Mouse (Mus musculus): Measurements from ENCODE around the gene Fam53b. TPM values are rescaled to one million over a fixed set of nuclear protein-coding genes. Genes with fewer than 3 reads are reported as not detected.
A peak's percentile ranks its signal among the peaks of the same experiment; 100 is the strongest.

The Fam53b gene
- polyA plus RNA-seq, 1 experiment: 22.1 TPM

DNA sequence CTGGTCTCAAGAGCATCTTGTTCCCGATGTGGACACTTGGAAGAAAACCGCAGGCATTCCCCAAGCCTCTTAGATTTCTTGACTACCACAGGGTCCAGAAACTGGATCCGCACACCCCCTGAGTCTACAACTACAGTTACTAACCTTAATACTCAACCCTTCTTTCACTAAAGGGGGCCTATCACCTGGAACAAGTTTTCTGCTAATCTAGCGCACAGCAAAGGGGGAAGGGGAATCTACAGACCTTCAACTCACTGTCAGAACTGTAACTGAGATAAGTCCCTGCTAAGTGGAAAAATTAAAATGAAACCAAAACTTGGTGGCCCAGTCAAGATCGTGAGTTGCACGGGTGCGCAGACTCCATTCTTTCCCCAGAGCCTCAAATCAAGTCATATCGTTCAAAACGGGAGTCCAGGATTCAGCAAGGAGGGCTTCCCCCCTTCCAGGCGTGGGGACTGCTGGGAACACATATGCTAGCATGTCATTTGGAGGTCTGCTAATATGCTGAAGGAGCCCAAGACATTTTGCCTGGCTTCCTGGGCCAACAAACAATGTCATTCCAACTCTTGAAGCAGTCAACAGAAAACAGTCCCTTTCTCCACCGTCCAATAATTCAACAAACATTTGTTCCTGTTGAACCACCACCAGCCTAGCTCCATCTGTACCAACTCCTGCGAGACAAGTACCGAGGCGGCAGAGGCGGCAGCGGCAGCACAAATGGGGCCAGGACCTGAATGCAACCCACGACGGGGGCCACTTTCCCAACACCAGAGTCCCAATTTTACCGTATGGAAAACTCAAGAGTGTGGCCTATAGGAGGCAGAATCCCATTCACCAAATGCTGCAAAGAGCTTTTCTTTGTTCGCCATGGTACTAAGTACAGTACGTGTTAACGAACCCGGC, 1.7 kb downstream of the Fam53b start:
- Histone ChIP-seq H3K9me3 (no peaks in the 10 kb centered on the region), H3K27me3 (replicated peaks) (no peaks in the 10 kb centered on the region), H3K4me3 (replicated peaks) (peak overlapping the region; percentile 98), H3K36me3 (replicated peaks; ENCODE audit: low read length) (peaks cover 13% of the 10 kb centered on the region), H3K4me1 (peaks cover 52% of the 10 kb centered on the region)
- no peak for TF ChIP-seq GATA1 (IDR thresholded peaks at IDR 0.05; ENCODE audit: borderline replicate concordance, low read length)
- no peak for TF ChIP-seq FLI1 (IDR thresholded peaks at IDR 0.05; ENCODE audit: low read length)

DNA sequence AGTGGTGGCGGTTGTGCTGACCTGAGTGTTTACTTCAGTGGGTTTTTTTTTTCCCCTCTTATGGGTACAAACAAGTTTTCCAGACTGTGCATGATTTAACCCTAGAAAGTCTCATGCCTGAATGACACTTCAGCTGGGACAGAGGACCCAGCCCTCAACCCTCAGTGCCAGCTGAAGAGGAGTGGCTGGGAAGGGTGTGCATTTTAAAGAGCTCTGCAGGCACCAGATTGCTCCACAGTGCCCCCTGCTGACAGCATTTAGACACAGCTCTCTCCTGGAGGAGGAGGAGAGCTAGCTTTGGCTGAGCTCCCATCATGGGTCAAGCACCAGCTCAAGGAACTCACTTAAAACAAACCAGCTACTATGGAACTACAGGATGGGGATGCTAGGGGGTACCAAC, 2.8 kb downstream of the Fam53b start:
- Histone ChIP-seq H3K36me3 (replicated peaks; ENCODE audit: low read length) (peaks cover 24% of the 10 kb centered on the region), H3K4me3 (replicated peaks) (peak overlapping the region; percentile 98), H3K27me3 (replicated peaks) (no peaks in the 10 kb centered on the region), H3K9me3 (no peaks in the 10 kb centered on the region), H3K4me1 (peaks cover 63% of the 10 kb centered on the region)
- TF ChIP-seq GATA1 (IDR thresholded peaks at IDR 0.05; ENCODE audit: borderline replicate concordance, low read length) (no peak), FLI1 (IDR thresholded peaks at IDR 0.05; ENCODE audit: low read length) (no peak)

DNA sequence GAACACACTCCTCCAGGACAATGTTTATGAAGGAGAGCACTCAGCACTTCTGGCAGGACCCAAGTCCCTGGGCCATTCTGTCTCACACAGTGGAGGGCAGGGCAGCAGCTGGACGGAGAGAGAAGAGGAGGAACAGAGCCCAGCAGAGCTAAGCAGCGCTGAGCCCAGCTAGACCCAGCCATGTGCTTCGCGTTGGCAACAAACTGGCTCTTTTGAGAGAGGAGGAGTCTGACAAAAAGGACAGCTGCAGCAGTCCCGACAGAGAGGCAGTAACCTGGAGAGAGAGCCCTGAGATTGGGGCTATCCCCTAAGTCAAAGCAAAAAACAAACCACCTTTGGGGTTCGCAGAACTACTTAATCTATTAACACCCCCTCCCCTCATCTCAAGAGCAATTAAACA, 3.3 kb downstream of the Fam53b start:
- no peak for TF ChIP-seq FLI1 (IDR thresholded peaks at IDR 0.05; ENCODE audit: low read length)
- no peak for TF ChIP-seq GATA1 (IDR thresholded peaks at IDR 0.05; ENCODE audit: borderline replicate concordance, low read length)
- H3K4me1 ChIP-seq: peaks cover 68% of the 10 kb centered on the region

DNA sequence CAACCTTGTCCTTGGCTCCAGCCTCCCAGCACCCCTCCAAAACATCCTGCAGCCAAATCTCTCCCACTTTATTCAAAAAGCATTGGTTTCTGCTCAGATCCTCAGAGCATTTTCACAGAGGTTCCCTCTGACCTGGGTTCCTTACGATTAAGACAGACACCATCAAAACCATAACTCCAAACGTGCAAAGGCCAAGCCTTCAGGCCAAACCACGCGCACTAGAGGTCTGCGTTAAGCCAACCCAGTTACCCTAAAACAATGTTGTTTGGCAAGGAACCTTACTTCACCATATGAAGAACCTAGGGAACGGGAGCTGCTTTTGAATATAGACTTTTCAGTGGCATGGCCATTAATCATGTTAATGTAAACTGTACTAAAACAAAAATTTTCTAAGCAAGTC, 4.0 kb downstream of the Fam53b start:
- Histone ChIP-seq H3K4me3 (replicated peaks) (peak overlapping the region; percentile 71), H3K36me3 (replicated peaks; ENCODE audit: low read length) (peaks cover 34% of the 10 kb centered on the region), H3K9me3 (no peaks in the 10 kb centered on the region), H3K27me3 (replicated peaks) (no peaks in the 10 kb centered on the region), H3K4me1 (peaks cover 75% of the 10 kb centered on the region)
- no peak for TF ChIP-seq FLI1 (IDR thresholded peaks at IDR 0.05; ENCODE audit: low read length)
- TF ChIP-seq GATA1 (IDR thresholded peaks at IDR 0.05; ENCODE audit: borderline replicate concordance, low read length): no peak

More for the DNA sequence above, 3.3 kb downstream of the Fam53b start:
- Histone ChIP-seq H3K27me3 (replicated peaks) (no peaks in the 10 kb centered on the region), H3K36me3 (replicated peaks; ENCODE audit: low read length) (peaks cover 29% of the 10 kb centered on the region), H3K9me3 (no peaks in the 10 kb centered on the region), H3K4me3 (replicated peaks) (peak overlapping the region; percentile 98)

DNA sequence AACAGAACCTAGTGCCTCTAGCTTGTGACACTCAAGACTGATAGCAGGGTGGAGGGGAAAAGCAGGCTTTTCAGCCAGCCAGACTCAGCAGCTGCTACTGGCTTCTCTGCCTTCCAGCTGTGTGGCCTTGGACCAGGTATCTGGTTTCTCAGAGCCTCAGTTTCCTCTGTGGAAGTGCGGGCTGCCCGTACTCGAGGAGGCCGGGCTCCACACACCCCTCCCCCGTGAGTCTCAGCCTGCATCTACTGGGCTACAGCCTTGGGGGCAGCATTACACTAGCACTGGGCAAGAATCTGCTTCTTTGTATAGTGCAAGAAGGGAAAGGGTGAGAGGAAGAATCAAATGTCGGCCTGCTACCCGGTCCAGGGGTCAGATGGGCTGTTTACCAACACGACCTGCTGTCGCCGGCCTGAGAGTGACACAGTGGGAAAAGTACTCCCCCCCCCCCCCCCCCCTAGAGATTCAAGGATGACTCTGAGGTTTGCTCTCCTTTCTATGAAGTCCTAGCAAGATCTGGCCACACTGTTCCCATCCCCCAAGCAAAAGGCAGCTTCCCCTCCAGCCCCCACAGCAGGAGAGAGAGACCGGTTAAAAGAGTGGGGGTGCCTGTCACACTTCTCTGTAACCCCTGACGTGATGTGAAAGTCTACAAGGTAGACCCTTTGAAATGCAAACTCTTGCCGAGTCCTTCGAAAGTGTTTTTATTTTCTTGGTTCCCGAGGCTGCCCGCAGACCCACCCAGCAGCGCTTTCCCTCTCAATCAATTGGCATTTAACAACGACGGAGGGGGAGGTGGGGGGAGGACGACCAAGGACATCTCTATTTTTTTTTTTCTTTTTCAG, 4.6 kb downstream of the Fam53b start:
- no peaks in the 10 kb centered on the region for H3K27me3 ChIP-seq (replicated peaks)
- peaks cover 38% of the 10 kb centered on the region for H3K36me3 ChIP-seq (replicated peaks; ENCODE audit: low read length)
- no peaks in the 10 kb centered on the region for H3K9me3 ChIP-seq
- peak overlapping the region; percentile 87 for H3K4me3 ChIP-seq (replicated peaks)
- TF ChIP-seq FLI1 (IDR thresholded peaks at IDR 0.05; ENCODE audit: low read length) (no peak), GATA1 (IDR thresholded peaks at IDR 0.05; ENCODE audit: borderline replicate concordance, low read length) (no peak)
- peaks cover 78% of the 10 kb centered on the region for H3K4me1 ChIP-seq

DNA sequence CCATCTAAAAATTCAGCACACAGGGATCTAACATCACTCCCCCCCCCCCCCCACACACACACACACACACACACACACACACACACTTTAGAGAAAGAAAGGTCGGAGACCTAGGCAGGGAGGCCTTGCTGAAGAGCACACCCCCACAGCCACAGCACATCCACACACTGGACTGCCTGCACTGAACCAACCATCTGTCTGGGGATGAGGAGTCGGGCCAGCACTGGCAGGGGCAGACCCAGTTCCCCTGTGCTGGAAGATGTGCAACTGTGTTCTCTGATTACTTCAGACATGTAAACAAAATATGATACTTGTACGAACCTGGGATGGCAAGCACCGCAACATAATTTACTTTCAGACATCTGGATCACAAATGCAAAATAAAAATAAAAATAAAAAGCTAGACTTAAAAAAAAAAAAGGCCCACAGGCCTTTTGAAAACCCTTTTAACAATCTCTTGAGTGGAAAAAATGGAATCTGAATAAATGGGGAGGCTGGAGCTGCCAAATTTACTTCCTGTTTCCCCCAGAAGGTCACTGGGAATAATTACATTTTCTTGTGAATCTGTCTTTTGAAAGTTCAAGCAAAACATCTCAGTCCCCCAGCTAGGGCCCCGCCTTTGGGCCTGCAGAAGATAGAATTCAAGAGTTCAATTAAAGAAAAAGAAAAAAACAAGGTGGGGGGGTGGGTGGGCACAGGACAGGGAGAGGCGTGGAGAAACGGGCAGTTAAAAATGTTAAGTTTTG, 5.5 kb downstream of the Fam53b start:
- H3K9me3 ChIP-seq: no peaks in the 10 kb centered on the region
- peaks cover 84% of the 10 kb centered on the region for H3K4me1 ChIP-seq
- peaks cover 45% of the 10 kb centered on the region for H3K36me3 ChIP-seq (replicated peaks; ENCODE audit: low read length)
- H3K4me3 ChIP-seq (replicated peaks): peak overlapping the region; percentile 78
- H3K27me3 ChIP-seq (replicated peaks): no peaks in the 10 kb centered on the region
- TF ChIP-seq GATA1 (IDR thresholded peaks at IDR 0.05; ENCODE audit: borderline replicate concordance, low read length) (no peak), FLI1 (IDR thresholded peaks at IDR 0.05; ENCODE audit: low read length) (no peak)

DNA sequence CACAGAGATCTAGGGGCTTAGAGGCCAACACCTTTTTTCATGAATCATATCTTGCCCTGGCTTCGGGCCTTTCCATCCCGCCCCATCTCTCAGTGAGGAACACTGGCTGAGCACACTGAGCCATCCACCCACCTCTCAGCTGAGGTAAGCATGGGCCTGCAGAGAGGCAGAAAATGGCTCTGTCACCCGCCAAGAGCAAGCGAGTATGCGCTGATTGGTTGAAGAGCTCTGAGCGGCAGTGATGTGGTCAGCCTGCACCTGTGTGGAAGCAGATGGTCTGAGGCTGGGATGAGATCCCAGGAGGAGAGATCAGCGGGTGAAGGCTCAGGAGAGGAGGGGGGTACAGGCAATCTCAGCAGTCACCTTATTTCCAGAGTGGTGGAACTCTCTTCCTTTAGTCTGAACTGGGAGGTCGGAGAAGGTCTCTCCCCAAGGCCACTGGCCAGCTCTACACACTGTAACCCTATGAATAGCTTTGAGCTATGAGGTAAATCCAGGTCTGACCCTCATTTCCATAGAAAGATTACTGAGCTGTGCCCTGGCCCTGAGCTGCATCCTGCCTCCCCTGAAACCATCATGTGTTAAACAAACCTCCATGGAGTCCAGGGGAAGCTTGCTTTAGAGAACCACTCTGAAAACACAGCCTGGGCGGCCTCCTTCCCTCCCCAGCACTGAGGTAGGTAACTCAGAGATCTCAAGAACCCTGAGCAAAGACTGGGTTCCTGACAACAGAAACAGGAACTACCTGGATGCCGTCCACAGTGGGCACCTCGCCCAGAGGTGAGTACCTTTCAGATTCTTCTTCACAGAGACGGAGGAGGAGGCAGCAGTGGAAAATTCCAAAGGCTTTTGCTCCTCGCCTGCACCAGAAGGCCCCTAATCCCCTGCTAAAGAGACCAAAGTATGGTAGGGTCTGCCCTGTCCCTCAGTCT, 6.5 kb downstream of the Fam53b start:
- no peaks in the 10 kb centered on the region for H3K27me3 ChIP-seq (replicated peaks)
- H3K4me1 ChIP-seq: peaks cover 94% of the 10 kb centered on the region
- no peak for TF ChIP-seq GATA1 (IDR thresholded peaks at IDR 0.05; ENCODE audit: borderline replicate concordance, low read length)
- TF ChIP-seq FLI1 (IDR thresholded peaks at IDR 0.05; ENCODE audit: low read length): no peak
- peaks cover 56% of the 10 kb centered on the region for H3K36me3 ChIP-seq (replicated peaks; ENCODE audit: low read length)
- H3K4me3 ChIP-seq (replicated peaks): no peak overlapping the region
- H3K9me3 ChIP-seq: no peaks in the 10 kb centered on the region

DNA sequence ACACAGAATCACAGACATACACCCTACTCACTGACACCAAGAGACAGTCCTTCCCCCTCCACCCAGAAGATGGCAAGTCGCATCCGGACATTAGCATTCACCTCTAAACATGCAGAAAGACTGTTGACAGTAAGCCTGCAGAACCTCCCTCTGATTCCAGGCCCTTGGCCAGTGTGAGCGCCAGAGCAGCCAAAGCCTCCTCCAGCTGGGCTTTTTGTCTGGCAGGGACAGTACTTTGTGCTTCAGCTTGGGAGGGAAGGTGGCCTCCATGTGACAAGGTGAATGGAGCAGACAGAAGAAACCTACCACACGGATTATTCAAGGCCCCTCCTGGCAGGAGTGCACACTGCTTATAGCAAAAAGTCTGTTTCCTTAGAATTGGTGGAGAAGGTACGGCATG, 7.4 kb downstream of the Fam53b start:
- no peak overlapping the region for H3K4me3 ChIP-seq (replicated peaks)
- no peaks in the 10 kb centered on the region for H3K9me3 ChIP-seq
- TF ChIP-seq GATA1 (IDR thresholded peaks at IDR 0.05; ENCODE audit: borderline replicate concordance, low read length) (no peak), FLI1 (IDR thresholded peaks at IDR 0.05; ENCODE audit: low read length) (no peak)
- H3K36me3 ChIP-seq (replicated peaks; ENCODE audit: low read length): peaks cover 65% of the 10 kb centered on the region
- peaks cover 100% of the 10 kb centered on the region for H3K4me1 ChIP-seq
- H3K27me3 ChIP-seq (replicated peaks): no peaks in the 10 kb centered on the region

Data from megakaryocyte, embryonic 14.5 days (primary cell).